Mouse (Mus musculus) G1E (cell line): ENCODE results near the gene Smg6.

Source experiments
- CTCF ChIP-seq: IDR thresholded peaks from 2 replicates; pipeline ENCODE4 v1.5.1; 2012; ENCODE audit warnings: low read depth, low read length, inconsistent platforms, mixed read lengths
- GATA1 ChIP-seq: IDR thresholded peaks from 2 replicates; pipeline ENCODE4 v1.6.1; 2012; ENCODE audit warnings: borderline replicate concordance, low read length, inconsistent platforms, mixed read lengths

DNA sequence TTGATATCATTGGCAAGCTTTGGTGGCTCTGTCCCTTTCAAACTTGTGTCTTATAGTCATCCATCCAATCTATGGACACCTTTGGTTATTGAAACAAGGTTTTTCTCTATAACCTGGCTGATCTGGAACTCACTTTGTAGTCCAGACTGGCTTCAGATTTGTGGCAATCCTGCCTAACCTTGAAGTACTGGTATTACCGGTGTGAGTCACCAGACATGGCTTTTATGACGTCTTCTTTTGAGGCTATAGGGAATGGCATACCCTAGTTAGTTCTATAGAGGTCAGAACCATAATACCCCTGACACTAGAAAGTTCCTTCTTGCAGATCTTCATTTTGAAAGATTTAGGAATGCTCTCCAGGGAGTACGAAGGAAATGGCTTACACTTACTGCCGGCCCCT, 120.2 kb downstream of the Smg6 start:
- no peak for TF ChIP-seq CTCF
- no peak for TF ChIP-seq GATA1
